Mouse (Mus musculus) cerebellum, adult 18-20 months (tissue): Measurements from ENCODE around the gene Plcb4.
"Not testable (repeated sequence)": the region's sequence is repeated elsewhere in the genome, so short reads cannot be mapped to it uniquely, and the experiment has no call there.

ENCODE experiments used
- DNase-seq, 2 experiments: peaks; one replicate each; pipeline ENCODE4 v3.0.0; 2021

Gene Plcb4

DNA sequence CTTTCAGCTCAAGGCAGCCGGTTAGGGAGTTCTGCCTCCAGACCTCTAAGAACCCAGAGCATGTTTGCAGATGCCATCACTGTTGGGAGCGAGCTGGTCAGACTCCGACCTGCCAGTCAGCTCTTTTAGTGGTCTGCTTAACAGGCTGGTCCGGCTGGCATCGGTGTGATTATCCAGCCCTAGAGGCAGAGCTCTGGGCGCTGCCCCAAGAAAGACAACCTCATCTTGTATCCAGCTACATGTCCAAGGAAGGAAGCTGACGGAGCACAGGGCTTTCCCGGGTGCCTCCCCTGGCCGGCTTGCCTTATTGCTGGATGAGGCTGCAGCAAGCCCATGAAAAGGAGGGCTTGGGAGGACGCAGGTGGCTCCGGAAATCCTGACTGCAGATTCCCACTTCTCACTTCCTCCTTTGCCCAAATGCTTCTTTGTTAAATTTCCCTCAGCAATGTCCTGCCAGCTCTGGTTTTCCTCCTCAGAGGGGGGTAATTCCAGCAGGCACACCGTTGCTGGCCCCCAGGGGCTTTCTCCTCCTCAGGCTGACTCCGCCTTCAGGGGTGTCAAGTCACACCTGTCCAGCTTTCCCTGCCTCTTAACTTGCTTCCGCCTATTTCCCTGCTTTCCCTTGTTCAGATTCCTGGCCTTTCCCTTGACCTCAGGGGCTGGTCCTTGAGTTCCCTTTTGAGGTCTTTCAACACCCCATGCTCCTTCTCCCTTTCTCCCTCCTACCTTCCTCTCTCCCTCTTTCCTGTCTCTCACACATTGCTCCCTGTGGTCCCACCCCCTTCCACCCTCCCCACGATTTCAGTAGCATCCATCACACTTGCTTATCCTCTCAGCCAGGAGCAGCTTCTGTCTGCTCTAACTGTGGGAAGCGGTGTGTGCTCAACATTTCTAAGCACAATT, 58.7 kb downstream of the Plcb4 start:
- peak; percentile 77 to 84 for DNase-seq

- DNase-seq, result no peak
Observed at GRCm38 (mm10) chr2:135722109-135722508, 63.3 kb downstream of the Plcb4 start.

DNA sequence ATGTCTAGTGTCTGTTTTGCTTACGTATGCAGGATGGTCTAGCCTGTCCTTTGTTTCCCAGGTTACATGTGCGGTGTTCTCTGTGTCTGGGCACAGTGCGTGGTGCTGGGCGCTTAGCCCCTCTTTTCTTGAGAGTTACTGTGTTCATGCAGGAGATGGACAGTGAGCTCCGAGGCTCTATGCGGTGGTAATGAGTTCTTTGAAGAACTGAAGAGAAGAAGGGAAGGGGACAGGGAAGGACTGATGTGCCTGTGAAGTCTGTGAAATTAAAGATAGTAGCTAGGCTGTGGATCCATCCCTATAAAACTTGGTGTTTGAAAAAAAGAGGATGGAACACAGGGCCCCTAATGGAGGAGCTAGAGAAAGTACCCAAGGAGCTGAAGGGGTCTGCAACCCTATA, 64.6 kb downstream of the Plcb4 start:
- DNase-seq, result no peak

DNA sequence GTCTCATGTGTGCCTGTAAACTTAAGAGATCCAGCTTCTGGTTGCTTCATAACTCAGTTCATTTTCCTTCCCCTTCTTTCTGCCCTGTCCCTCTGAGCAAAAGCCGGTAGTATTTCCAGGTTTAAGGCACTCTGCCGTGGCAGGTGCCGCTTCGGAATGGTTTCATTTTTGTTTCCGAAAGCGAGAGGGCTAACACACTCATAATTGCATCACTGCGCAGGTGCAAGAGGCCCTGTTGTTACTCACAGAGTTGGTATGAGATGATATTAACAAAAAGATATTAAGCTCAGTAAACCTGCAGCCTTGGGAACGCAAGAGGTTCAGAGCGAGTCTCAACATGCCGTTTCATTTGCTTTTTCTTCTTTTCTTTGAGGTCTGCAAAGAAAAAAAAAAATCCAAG, 65.7 kb downstream of the Plcb4 start:
- no peak for DNase-seq

DNA sequence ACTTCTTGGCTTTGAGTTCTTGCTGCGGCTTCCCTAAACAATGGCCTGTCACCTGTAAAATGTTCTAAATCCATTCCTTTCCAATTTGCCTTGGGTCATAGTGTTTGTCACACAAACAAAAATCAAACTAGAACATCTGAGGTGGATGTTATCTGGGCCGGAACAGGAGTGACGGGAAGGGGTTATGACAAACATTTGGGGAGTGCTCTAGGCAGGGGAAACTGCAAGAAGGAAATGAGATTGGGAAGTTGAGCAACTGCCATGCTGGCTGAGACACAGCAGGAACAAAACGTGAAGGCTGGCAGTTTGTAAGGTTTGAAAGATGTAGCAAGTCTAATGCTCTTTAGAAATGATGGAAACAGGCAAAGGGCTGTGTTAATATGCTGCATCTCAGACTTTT, 66.6 kb downstream of the Plcb4 start:
- no peak for DNase-seq

- DNase-seq, result no peak
Observed at GRCm38 (mm10) chr2:135727088-135727487, 68.3 kb downstream of the Plcb4 start.

DNA sequence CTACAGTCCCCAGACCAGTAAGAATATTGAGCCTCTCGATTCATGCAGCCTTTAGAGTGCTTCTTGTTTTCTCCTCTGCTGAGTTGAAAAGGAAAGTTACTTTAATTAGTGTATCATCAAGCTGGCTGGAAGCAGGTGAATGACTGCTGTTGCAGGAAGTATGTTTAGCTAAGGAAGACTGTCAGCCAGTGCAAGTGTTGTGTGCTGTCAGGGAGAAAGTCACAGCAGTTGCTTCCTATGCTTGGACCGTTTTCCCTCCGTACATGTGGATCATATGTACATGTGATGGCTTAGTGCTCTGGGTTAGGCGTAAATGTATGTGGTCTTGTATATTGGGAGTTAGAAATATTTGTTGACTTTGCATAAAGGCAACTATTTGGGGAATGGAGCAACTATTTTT, 69.1 kb downstream of the Plcb4 start:
- DNase-seq, result no peak

GRCm38 (mm10) chr2:135731591-135731990, 72.8 kb downstream of the Plcb4 start:
- DNase-seq, result no peak

DNA sequence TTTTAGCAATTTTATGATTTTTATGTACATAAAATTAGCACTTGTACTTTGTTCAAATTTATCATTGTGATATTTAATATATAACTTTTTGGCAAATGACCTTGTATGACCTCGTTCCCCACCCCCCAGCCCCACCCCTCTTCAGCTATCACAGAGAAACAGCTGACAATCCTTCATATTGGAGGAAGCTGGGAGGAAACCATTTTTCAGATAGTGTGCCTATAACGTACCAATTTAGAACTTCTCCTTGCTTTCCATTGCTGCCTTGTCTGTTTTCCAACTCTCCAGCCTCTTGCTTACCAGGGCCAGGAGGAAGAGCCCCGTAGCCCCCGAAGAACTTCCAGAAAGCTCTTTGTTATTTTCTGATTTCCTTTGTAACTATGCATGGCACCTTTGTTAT, 73.8 kb downstream of the Plcb4 start:
- no peak for DNase-seq

GRCm38 (mm10) chr2:135733926-135734510, 75.2 kb downstream of the Plcb4 start:
- DNase-seq, result peak in 1 of 2 experiments; percentile 28

DNA sequence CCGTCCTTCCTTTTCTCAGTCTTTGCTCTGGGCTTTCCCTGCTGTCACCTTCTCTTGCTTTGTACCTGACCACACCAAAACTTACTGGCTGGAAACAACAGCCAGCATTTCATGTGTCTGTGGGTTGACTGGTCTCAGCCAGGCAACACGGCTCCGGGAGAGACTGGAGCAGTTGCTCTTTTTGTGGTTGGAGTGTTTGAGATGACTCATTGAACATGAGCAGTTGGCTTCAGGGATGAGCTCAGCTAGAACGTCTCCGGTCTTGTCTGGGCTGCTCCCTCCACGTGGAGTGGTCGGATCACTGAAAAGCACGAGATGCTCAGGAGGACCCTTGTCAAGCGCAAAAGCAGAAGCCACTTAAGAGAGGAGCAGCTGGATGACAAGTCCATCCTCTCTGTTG, 78.7 kb downstream of the Plcb4 start:
- DNase-seq, result peak; percentile 57 to 67

DNA sequence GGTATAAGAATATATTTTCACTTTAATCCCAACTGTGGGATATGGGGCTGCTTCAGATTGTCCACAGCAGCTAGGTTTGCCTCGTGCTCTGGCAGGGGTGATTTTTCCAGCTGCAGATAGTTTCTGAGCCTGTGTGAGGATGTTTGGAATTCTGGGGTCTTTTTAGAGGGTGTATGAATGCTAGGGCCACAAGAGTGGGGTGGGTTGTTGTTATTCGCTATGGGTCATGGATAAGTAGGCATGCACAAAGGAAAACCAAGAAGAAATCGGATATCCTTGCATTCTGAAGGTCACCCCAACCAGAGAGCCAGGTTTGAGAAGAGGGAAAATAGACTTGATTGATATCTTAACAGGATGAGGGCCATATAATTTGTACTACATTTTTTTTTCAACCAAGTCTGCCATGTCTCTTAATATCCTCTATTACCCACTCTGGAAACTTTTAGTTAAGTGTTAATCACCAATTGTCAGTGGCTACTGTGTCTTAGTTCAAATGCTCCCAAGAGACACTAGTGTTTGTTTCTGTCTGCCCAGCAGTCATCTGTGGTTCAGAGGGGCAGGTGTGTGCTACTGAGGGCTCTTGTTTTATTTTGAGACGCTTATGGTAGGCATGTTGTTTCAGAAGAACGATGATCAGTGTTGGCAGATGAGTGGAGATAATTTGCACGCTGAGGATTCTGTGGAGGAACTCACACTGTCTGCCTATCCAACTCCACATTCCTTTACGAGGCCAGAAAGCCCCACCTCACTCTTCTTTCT, 79.4 kb downstream of the Plcb4 start:
- not testable (repeated sequence) for DNase-seq

- no peak for DNase-seq
Observed at GRCm38 (mm10) chr2:135738950-135739349, 80.1 kb downstream of the Plcb4 start.

- DNase-seq, result no peak
Observed at GRCm38 (mm10) chr2:135742954-135743700, 84.3 kb downstream of the Plcb4 start.

DNA sequence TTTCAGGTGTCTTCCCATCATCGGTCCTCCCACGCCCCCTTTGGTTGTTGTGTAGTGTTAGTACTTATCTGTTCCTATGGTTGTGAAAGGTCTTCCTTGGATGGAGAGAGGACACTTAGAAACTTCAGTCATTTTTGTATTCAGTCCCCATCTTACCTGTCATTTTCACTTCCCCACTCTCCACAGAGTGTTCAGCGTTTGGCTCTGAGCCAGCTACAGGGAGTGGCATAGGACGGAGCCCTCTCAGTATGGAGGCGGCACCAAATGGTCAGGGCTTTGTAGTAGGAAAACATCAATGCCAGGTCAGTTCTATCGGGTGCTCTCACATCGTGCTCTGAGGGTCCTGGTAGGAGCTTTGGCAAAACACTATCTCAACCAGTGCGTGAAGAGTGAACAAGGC, 85.9 kb downstream of the Plcb4 start:
- DNase-seq, result peak; percentile 57 to 60

GRCm38 (mm10) chr2:135745126-135745525, 86.3 kb downstream of the Plcb4 start:
- DNase-seq, result no peak

DNA sequence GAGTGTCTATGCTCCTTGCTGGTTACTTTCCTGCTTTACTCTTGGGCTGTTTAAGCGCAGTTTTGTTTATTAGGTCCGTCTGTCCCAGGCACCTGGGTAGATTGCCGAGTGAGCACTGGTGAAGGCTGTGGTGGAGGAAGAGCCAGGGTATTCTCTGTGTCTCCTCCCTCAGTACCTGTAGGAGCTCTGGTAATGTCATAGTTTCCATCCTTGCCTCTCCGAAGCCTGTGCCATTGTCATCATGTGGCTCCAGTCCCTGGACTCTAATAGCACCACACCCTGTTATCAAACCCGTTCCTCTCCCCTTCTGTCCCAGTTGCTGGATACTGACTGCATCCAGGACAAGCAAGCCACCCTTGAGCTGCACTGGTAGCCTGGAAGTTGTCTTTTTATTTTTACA, 89.6 kb downstream of the Plcb4 start:
- DNase-seq, result no peak

GRCm38 (mm10) chr2:135749606-135750005, 90.8 kb downstream of the Plcb4 start:
- DNase-seq, result no peak

GRCm38 (mm10) chr2:135750748-135751147, 91.9 kb downstream of the Plcb4 start:
- DNase-seq, result no peak

DNA sequence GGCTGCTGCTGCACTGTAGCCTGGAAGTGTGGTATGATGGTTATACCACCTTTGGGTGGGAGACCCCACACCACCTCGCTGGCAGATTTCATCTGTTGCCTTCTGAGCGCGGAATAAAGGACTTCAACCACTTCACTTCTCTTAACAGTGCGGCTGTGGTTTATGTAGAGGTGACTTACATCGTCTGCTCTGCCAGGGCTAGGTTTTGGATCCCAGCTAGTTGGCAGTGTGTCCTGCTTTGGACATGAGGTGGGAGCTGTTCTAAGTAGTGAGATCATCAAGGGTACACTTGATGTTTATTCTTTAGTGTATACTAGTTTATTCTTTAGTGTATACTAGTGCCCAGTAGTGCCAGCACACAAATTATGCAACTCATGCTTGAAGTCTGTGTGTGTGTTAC, 97.0 kb downstream of the Plcb4 start:
- DNase-seq, result peak in 1 of 2 experiments; percentile 40

DNA sequence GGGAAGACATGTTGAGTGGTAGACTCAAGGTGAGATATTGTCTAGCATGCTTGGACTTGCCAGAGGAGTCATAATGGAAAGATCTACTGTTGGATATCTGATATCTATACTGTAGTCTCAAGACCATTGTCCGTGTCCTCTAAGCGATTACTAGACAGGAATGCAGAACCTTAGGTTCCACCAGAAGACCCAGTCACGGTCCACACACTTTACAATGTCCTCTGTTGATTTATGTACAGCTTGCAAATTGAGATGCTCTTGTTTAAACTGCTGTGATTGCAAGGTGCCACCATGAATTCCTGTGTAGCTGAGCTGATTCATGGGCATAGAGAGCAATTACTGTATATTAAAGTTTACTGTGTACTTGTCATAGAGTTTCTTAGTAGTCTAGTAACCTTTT, 98.7 kb downstream of the Plcb4 start:
- no peak for DNase-seq

- DNase-seq, result no peak
Observed at GRCm38 (mm10) chr2:135759499-135760095, 100.8 kb downstream of the Plcb4 start.
